Mouse (Mus musculus): ENCODE results near the gene Gm20715. TPM values are rescaled to one million over a fixed set of nuclear protein-coding genes. Genes with fewer than 3 reads are reported as not detected.
"Not testable (repeated sequence)": the region's sequence is repeated elsewhere in the genome, so short reads cannot be mapped to it uniquely, and the experiment has no call there.

The Gm20715 gene
- polyA plus RNA-seq, 1 experiment from 2014 or later = not detected

DNA sequence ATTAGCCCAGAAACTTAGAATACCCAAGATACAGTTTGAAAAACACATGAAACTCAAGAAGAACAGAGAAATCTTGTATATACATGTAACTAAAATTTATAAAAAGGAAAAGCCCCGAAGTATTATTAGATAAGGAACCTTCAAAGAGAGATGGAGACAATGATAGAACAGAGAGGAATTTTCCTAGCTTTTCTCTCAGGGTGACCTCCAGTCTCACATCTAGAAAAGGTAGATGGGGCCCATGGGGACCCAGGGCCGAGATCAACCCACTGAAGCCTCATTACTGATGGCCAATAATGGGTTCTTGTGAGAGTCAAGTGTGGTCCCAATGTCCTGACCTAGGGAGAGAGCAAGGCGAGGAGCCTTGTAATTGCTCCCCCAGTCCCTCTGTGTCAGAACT lies 28.3 kb downstream of the Gm20715 start, which contains the start of gene Olfr1344:
Gene Olfr1344, plus strand, starts transcription at position 301 of the 400 bp plus-strand sequence.
- H3K4me3 ChIP-seq = no peak within 1 kb of the TSS
- WGBS = 72% methylated on average over 3 of the region's 3 CpGs
- ATAC-seq (ENCODE audit: insufficient number of reproducible peaks, low FRiP score, low TSS enrichment, low read depth) = no peak

DNA sequence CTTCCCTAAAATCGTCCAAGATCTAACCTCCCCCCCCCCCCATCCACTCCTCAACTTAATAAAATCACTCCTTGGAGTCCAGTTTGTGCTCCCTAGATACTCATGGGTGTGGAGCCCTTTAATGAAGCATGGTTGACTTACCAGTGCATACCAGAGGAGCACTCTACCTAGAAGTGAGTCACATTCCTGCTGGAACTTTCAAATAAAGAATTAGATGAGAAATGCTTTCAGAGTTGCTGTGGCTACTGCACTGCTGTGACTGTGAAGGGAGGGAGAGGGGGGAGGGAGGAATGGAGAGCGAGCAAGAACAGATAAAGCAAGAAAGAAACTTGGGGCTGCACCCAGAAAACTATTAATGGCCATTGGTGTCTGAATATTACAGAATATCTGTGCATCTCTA lies 31.1 kb downstream of the Gm20715 start:
- Histone ChIP-seq H3K4me3 (no peak overlapping the region), H3K36me3 (no peaks in the 10 kb centered on the region), H3K4me1 (no peaks in the 10 kb centered on the region), H3K9me3 (no peaks in the 10 kb centered on the region), H3K4me2 (no peak overlapping the region), H3K27me3 (no peaks in the 10 kb centered on the region), H3K27ac (no peak overlapping the region), H3K9ac (no peak overlapping the region)
- ATAC-seq (ENCODE audit: insufficient number of reproducible peaks, low FRiP score, low TSS enrichment, low read depth) = no peak
- 70% methylated on average over 2 of the region's 2 CpGs for WGBS

More for the DNA sequence above, 28.3 kb downstream of the Gm20715 start, which contains the start of gene Olfr1344:
- H3K4me2 ChIP-seq = no peak within 1 kb of the TSS
- no peaks in the 10 kb centered on the region for H3K27me3 ChIP-seq
- no peak within 1 kb of the TSS for H3K27ac ChIP-seq
- H3K36me3 ChIP-seq = no peaks in the 10 kb centered on the region
- H3K4me1 ChIP-seq = no peaks in the 10 kb centered on the region
- no peaks in the 10 kb centered on the region for H3K9me3 ChIP-seq
- no peak within 1 kb of the TSS for H3K9ac ChIP-seq

DNA sequence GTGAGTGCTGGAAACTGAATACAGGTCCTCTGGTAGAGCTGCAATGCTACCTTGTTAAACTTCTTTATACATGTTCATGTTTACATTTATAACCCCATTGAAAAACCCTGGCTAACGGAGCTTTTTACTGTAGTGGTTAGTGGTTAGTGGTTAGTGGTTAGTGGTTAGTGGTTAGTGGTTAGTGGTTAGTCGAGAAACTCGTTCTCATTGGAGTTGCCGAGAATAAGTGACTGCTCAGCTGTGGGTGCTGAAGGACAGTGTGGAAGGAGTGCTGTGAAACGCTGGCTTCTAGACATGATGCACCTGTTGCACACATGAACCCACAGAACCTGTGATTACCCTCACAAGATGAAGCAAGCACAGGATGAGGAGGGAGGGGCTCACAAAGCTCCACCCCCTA lies 37.7 kb downstream of the Gm20715 start:
- Histone ChIP-seq H3K4me1 (no peaks in the 10 kb centered on the region), H3K9me3 (no peaks in the 10 kb centered on the region), H3K9ac (no peak overlapping the region), H3K4me2 (no peak overlapping the region), H3K4me3 (no peak overlapping the region), H3K36me3 (no peaks in the 10 kb centered on the region), H3K27ac (no peak overlapping the region), H3K27me3 (no peaks in the 10 kb centered on the region)
- WGBS = 81% methylated on average over 5 of the region's 5 CpGs
- ATAC-seq (ENCODE audit: insufficient number of reproducible peaks, low FRiP score, low TSS enrichment, low read depth) = no peak

DNA sequence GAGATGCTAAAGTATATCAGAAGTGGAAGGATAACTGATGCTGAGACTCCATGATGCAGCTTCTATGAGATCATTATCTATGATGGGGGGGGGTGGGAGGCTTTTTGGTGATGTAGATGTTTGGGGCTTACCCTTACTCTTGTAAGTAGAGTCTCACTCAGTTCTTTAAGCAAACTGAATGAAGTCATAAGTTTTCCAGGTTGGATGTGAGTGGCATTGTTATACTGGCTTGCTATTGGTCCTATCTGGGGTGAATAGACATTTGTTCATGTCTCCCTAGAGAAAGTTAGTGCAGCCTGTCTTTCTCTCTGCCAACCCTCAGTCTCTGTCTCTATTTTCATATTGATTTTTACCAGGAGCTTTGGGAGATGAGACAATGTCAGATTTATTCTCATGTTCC lies 45.8 kb downstream of the Gm20715 start, which contains the start of gene Olfr1336:
Gene Olfr1336, plus strand, starts transcription at position 301 of the 400 bp plus-strand sequence.
- H3K4me1 ChIP-seq = no peaks in the 10 kb centered on the region
- H3K27ac ChIP-seq = no peak within 1 kb of the TSS
- H3K9me3 ChIP-seq = no peaks in the 10 kb centered on the region
- no peak within 1 kb of the TSS for H3K4me3 ChIP-seq
- H3K4me2 ChIP-seq = no peak within 1 kb of the TSS
- ATAC-seq (ENCODE audit: insufficient number of reproducible peaks, low FRiP score, low TSS enrichment, low read depth) = no peak
- no peaks in the 10 kb centered on the region for H3K36me3 ChIP-seq
- H3K27me3 ChIP-seq = no peaks in the 10 kb centered on the region
- H3K9ac ChIP-seq = no peak within 1 kb of the TSS

DNA sequence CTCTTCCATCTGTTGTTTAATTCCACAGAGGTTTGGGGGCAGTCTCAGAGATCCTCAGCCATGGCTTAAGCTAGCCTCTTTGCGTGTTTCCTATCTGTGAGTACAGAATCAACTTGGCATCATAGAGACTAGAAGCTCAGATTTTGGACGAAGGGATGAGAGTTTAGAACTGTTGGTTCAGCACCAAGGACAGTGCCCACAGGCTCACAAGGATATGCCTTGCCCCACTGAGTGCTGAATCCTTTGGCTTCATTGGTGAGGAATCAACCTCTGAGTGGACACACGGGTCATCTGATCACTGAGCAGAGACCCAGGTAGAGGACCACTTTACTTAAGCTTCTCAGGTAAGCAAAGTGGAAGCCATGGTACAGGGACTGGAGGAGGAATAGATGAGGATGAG lies 46.3 kb downstream of the Gm20715 start:
- H3K27ac ChIP-seq = no peak overlapping the region
- no peaks in the 10 kb centered on the region for H3K9me3 ChIP-seq
- no peak overlapping the region for H3K4me3 ChIP-seq
- WGBS = 49% methylated on average over 3 of the region's 3 CpGs
- H3K4me2 ChIP-seq = no peak overlapping the region
- H3K36me3 ChIP-seq = no peaks in the 10 kb centered on the region
- no peaks in the 10 kb centered on the region for H3K4me1 ChIP-seq
- no peak overlapping the region for H3K9ac ChIP-seq
- no peak for ATAC-seq (ENCODE audit: insufficient number of reproducible peaks, low FRiP score, low TSS enrichment, low read depth)
- no peaks in the 10 kb centered on the region for H3K27me3 ChIP-seq

DNA sequence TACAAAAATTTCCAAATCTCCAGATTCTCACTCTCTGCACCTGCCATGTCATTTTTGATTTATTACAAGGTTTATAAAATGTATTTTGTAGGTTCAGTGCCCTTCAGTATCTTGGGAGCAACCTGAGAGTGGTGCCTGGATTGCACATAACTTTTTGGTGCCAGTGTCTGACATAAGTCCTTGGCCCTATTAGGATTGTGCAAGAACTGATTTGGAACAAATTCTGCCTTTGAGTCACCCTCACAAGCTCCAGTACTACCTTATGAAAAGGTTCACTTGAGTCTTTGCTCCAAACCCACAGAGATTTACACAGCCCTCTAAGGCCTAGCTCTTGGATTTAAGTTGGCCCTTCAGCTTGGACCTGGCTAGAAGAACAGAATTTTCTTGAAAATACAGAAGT lies 56.9 kb downstream of the Gm20715 start, which contains the start of gene Olfr1346:
Gene Olfr1346, plus strand, starts transcription at position 151 of the 400 bp plus-strand sequence.
- no peaks in the 10 kb centered on the region for H3K9me3 ChIP-seq
- no peaks in the 10 kb centered on the region for H3K27me3 ChIP-seq
- no peak within 1 kb of the TSS for H3K27ac ChIP-seq
- ATAC-seq (ENCODE audit: insufficient number of reproducible peaks, low FRiP score, low TSS enrichment, low read depth) = no peak
- H3K4me1 ChIP-seq = no peaks in the 10 kb centered on the region
- no peak within 1 kb of the TSS for H3K9ac ChIP-seq
- H3K4me3 ChIP-seq = no peak within 1 kb of the TSS
- H3K36me3 ChIP-seq = no peaks in the 10 kb centered on the region
- no peak within 1 kb of the TSS for H3K4me2 ChIP-seq

DNA sequence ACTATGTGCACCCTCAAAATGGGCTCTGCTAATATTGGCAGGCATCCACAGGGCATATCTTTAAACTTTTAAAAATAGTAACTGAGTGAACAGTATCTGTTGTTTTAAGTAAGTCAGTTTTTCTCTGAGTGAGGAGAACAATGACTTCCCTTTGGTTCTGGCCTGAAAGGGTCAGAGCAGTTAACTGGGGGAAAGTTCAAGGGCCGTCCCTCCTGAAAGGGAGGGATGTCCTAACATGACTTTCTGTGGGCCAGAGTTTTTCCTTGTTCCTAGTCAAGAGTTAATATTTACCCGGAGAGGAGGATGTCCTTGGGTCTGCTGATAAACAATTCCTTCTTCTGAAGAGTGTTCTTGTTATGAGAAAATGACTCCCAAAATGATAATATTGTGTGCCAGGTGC lies 67.6 kb downstream of the Gm20715 start:
- 74% methylated on average over 2 of the region's 2 CpGs for WGBS
- H3K27me3 ChIP-seq; H3K4me1 ChIP-seq; H3K36me3 ChIP-seq; ATAC-seq (ENCODE audit: insufficient number of reproducible peaks, low FRiP score, low TSS enrichment, low read depth); H3K27ac ChIP-seq; H3K9ac ChIP-seq; H3K9me3 ChIP-seq; H3K4me2 ChIP-seq; H3K4me3 ChIP-seq: not testable (repeated sequence)

DNA sequence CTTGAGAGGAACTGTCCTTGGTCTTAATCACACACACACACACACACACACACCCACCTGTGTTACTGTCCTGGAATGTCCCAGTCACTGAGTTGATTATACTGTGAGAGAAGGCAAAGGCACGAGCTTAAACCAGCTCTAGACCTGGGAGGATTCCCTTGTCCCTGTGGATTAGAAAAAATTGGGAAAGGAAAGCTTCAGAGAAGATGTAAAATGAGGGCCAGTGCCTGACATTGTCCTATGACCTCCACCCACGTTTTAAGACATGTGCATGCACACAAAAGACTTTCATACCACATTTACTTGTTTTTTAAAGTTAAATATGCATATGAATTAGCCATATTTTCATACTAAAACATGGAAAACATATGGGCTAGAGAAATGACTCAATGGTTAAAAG lies 76.8 kb downstream of the Gm20715 start, which contains the start of gene Olfr5:
Gene Olfr5, minus strand, starts transcription at position 101 of the 400 bp plus-strand sequence.
- Histone ChIP-seq H3K36me3 (no peaks in the 10 kb centered on the region), H3K4me3 (no peak within 1 kb of the TSS), H3K9me3 (no peaks in the 10 kb centered on the region), H3K27ac (no peak within 1 kb of the TSS), H3K4me2 (no peak within 1 kb of the TSS), H3K4me1 (no peaks in the 10 kb centered on the region), H3K9ac (no peak within 1 kb of the TSS), H3K27me3 (no peaks in the 10 kb centered on the region)
- 25% methylated on average over 2 of the region's 2 CpGs for WGBS
- ATAC-seq (ENCODE audit: insufficient number of reproducible peaks, low FRiP score, low TSS enrichment, low read depth) = no peak

Other genes starting within 250 kb of the Gm20715 start
- 52.8 and 55.9 TPM in 2 replicates for gene Zfp444, start 238.1 kb upstream of the Gm20715 start, polyA plus RNA-seq (2015; fragmentation: Nextera tagmentation; extraction: Ambion mirVana)
- not detected in 2 replicates for gene Galp, start 213.2 kb upstream of the Gm20715 start, polyA plus RNA-seq (2015; fragmentation: Nextera tagmentation; extraction: Ambion mirVana)
- not detected in 2 replicates for gene Zscan5b, start 188.0 kb upstream of the Gm20715 start, polyA plus RNA-seq (2015; fragmentation: Nextera tagmentation; extraction: Ambion mirVana)
- not detected in 2 replicates for gene Epp13, start 157.6 kb upstream of the Gm20715 start, polyA plus RNA-seq (2015; fragmentation: Nextera tagmentation; extraction: Ambion mirVana)
- 8.9 and 9.1 TPM in 2 replicates for gene Zfp667, start 123.7 kb upstream of the Gm20715 start, polyA plus RNA-seq (2015; fragmentation: Nextera tagmentation; extraction: Ambion mirVana)
- 5.3 and 5.9 TPM in 2 replicates for gene Zfp583, start 79.0 kb upstream of the Gm20715 start, polyA plus RNA-seq (2015; fragmentation: Nextera tagmentation; extraction: Ambion mirVana)
- 1.9 and 2.1 TPM in 2 replicates for gene Gm3854, start 66.5 kb upstream of the Gm20715 start, polyA plus RNA-seq (2015; fragmentation: Nextera tagmentation; extraction: Ambion mirVana)
- 2.9 and 3.3 TPM in 2 replicates for gene Zfp78, start 47.0 kb upstream of the Gm20715 start, polyA plus RNA-seq (2015; fragmentation: Nextera tagmentation; extraction: Ambion mirVana)
- gene Zfp28, start 27.0 kb upstream of the Gm20715 start, polyA plus RNA-seq (2015; fragmentation: Nextera tagmentation; extraction: Ambion mirVana) = 7.8 and 9.2 TPM in 2 replicates
- gene Smim17, start 11.6 kb upstream of the Gm20715 start, polyA plus RNA-seq (2015; fragmentation: Nextera tagmentation; extraction: Ambion mirVana) = 0.29 and 0.56 TPM in 2 replicates
- gene Olfr1344, start 28.4 kb downstream of the Gm20715 start, polyA plus RNA-seq (2015; fragmentation: Nextera tagmentation; extraction: Ambion mirVana) = not detected in 2 replicates
- gene Olfr1336, start 45.9 kb downstream of the Gm20715 start, polyA plus RNA-seq (2015; fragmentation: Nextera tagmentation; extraction: Ambion mirVana) = not detected in 2 replicates
- not detected in 2 replicates for gene Olfr1346, start 56.8 kb downstream of the Gm20715 start, polyA plus RNA-seq (2015; fragmentation: Nextera tagmentation; extraction: Ambion mirVana)
- gene Olfr5, start 76.7 kb downstream of the Gm20715 start, polyA plus RNA-seq (2015; fragmentation: Nextera tagmentation; extraction: Ambion mirVana) = not detected in 2 replicates
- gene Olfr1347, start 89.5 kb downstream of the Gm20715 start, polyA plus RNA-seq (2015; fragmentation: Nextera tagmentation; extraction: Ambion mirVana) = not detected in 2 replicates
- not detected in 2 replicates for gene Olfr1348, start 98.5 kb downstream of the Gm20715 start, polyA plus RNA-seq (2015; fragmentation: Nextera tagmentation; extraction: Ambion mirVana)
- gene Olfr1349, start 112.7 kb downstream of the Gm20715 start, polyA plus RNA-seq (2015; fragmentation: Nextera tagmentation; extraction: Ambion mirVana) = not detected in 2 replicates
- gene Olfr1350, start 154.6 kb downstream of the Gm20715 start, polyA plus RNA-seq (2015; fragmentation: Nextera tagmentation; extraction: Ambion mirVana) = not detected in 2 replicates

Measured in limb, embryonic 15.5 days (tissue).